Mouse (Mus musculus) kidney, postnatal 14 days (tissue): Measurements from ENCODE around the gene E2f4.

Experiments used
- DNase-seq: peaks from one replicate; pipeline ENCODE4 v3.0.0; 2022; ENCODE audit warnings: mixed read lengths

Gene E2f4

GRCm38 (mm10) chr8:105295256-105295655 lies 2.2 kb upstream of the E2f4 start:
- DNase-seq = no peak

DNA sequence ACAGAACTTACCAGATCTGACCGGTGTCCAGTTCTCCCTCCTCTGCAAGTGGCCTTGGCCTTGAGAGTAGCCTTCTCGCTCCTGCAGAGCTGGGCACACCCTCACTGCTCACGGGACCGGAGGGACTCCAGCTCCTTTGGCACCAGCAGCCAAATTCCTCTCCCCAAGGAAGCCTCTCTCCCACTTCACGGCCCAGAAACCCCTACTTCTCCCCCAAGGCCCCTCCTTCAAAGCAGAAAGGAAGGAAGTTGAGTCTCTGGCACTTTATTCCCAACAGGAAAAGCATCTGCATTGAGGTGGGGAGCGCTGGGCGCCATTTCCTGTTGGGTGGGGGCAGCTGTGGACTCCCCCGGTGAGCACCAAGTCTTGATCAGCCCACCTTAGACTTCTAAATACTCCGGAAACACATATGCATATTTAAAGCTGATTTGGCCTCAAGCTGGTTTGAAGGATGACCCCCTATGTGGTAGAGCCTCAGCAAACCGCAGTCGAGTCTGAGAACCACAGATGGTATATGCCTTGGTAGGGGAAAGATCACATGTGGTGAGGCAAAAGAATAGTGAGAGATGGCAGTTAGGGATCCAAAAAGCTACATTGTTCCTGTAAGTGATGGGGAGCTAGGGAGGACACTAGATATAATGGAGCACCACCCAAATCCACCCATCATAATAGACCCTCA lies 1.4 kb upstream of the E2f4 start, which contains the start of gene Exoc3l:
TSS of gene Exoc3l (minus strand) at position 207 of the 679 bp plus-strand sequence.
- DNase-seq = peak; percentile 51

- DNase-seq = no peak
Measured at GRCm38 (mm10) chr8:105298351-105299252, 1.1 kb downstream of the E2f4 start.

DNA sequence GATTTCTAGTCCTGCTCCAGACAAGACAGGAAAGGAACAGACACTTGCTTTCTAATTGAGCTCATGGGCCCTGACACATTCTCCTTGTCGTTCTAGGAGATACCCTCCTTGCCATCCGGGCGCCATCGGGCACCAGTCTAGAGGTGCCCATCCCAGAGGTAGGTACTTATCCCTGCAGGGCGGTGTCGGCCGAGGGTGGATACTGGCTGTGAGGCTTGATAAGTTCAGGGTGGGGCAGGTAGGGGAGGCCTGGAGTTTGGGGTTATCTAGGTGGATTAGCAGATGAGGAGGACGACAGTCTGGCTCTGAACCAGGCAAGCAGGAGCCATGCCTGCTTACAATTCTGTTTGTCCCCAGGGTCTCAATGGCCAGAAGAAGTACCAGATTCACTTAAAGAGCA lies 2.5 kb downstream of the E2f4 start:
- DNase-seq = no peak

GRCm38 (mm10) chr8:105303396-105303795 lies 5.9 kb downstream of the E2f4 start:
- DNase-seq = no peak

- DNase-seq = no peak
Measured at GRCm38 (mm10) chr8:105303874-105304273, 6.4 kb downstream of the E2f4 start.

DNA sequence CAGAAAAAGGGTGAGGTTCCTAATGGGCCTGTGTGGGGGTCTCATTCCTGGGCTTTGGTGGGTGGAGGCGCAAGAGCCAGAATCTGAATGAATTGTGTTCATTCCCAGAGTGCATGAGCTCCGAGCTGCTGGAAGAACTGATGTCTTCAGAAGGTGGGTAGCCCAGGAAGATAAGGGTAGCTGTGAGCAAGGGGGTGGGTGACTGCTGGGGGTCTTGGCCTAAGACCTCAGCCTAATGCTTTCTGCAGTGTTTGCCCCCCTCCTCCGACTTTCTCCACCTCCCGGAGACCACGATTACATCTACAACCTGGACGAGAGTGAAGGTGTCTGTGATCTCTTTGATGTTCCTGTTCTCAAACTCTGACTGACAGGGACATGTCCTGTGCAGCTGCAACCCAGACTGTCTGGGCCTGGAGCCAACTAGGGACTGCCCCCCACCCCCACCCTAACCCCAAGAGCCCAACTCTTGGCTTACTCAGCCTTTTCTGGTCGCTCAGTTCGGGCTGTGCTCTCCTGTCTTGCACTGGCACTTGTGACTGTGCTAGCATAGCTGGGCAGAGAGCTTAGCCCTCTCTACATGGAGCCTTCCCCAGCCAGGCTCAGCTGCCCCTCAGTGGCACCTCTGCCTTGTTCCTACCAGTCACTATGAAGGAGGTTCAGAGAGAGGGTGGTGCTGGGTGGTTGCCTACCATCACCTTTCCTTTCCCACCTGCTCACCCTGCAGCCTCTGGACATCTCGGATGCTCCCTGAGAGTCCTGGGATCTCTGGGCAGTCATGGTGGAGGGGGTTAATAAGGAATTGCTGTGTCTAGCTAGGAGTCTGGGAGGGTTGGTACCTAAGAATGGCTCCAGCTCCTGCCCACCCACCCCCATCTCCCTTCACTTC lies 7.1 kb downstream of the E2f4 start:
- no peak for DNase-seq

GRCm38 (mm10) chr8:105305211-105306145 lies 8.0 kb downstream of the E2f4 start, which contains the start of gene Elmo3:
TSS of gene Elmo3 (plus strand) at chr8:105305601.
- peak; percentile 90 for DNase-seq

GRCm38 (mm10) chr8:105306146-105306691 lies 8.8 kb downstream of the E2f4 start:
- DNase-seq = no peak

DNA sequence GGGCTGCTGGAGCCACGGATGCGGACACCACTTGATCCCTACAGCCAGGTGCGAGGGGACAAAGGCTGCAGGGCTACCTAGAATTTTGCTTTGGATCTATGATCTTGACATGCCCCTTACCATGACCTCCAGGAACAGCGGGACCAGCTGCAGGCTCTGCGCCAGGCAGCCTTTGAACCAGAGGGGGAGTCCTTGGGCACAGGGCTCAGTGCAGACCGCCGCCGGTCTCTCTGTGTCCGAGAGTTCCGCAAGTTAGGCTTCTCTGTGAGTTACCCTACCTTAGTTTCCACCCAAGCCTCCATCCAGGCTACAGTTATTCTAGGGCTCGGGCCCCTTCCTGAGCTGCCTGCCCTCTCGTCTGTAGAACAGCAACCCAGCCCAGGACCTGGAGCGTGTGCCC lies 10.2 kb downstream of the E2f4 start:
- DNase-seq = no peak

GRCm38 (mm10) chr8:105308428-105308827 lies 11.0 kb downstream of the E2f4 start:
- no peak for DNase-seq

- no peak for DNase-seq
Measured at GRCm38 (mm10) chr8:105309142-105309847, 11.8 kb downstream of the E2f4 start.

GRCm38 (mm10) chr8:105310118-105310517 lies 12.7 kb downstream of the E2f4 start:
- no peak for DNase-seq

DNA sequence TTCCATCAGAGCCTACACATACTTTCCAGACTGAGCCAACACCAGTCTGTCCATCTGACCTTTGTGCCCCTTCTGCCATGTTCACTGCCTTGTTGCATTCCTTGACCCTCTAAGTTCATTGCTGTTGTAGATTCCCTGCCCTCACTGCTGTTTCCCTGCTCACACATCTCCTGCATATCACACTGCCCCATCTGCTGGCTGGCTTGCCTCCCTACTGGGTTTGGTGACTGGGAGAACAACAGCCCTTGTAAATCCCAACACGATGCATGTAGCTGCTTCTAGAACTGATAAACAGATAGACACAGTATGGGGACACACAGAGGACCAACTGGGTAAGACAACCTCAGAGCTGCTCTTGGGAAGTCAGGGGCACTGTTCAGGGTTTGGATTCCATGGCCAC lies 14.3 kb downstream of the E2f4 start:
- DNase-seq = no peak

DNA sequence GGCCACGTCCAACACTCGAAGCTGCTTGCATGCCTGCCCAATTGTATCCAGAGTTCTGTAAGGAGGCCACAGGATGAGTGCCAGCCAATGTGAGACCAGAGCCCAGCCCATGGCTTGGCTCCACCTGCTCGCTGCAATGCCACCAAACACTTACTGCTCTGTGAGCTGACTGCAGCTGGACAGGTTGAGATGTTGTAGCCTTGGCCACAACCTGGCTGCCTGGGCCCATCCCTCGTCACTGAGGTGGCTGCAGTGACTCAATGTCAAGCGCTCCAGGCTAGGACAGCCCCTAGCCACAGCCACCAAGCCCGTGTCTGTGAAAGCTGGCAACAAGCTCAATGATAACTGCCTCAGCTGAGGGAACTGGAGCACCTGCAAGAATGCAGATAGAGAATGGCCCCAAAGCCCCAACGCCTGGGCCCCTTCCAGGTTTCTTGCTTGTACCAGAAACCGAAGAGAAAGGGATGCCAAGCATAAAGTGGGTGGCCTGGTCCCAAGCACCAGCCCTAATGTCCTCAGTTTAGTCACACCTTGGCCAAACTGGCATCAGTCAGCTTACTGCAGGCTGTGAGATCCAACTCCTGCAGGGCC lies 15.5 kb downstream of the E2f4 start:
- DNase-seq = no peak

GRCm38 (mm10) chr8:105313622-105314402 lies 16.3 kb downstream of the E2f4 start:
- no peak for DNase-seq

- no peak for DNase-seq
Measured at GRCm38 (mm10) chr8:105315073-105315769, 17.8 kb downstream of the E2f4 start.

DNA sequence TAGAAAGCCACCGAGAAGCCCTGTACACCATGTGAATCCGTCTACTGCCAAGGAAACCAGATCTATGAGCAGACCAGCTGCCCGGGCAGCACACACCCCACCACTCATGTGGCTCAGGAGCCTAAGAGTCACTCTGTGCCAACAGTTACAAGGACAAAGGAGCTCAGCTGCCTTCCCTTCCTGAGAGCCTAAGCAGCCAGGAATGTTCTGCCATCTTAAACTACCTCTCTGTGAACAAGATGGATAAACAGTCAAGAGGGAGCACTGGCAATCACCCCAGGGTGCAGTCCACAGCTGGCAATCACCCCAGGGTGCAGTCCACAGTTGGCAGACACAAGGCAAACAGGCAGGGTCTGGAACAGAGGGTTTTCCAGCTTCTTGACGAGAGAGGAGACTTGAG lies 20.5 kb downstream of the E2f4 start:
- DNase-seq = no peak

- DNase-seq = no peak
Measured at GRCm38 (mm10) chr8:105318662-105319190, 21.3 kb downstream of the E2f4 start.
